Mouse (Mus musculus): Measurements from ENCODE around the gene Wdr27. TPM values are rescaled to one million over a fixed set of nuclear protein-coding genes. Genes with fewer than 3 reads are reported as not detected.
"Not testable (repeated sequence)": the region's sequence is repeated elsewhere in the genome, so short reads cannot be mapped to it uniquely, and the experiment has no call there.

Wdr27 gene
- polyA plus RNA-seq, 1 experiment from 2014 or later: 2.0 TPM

- 63% methylated on average over 6 of the region's 6 CpGs for WGBS
- not testable (repeated sequence) for ATAC-seq (replicated peaks; ENCODE audit: low FRiP score); DNase-seq (ENCODE audit: low spot score); H3K27ac ChIP-seq (ENCODE audit: low read depth, low read length); H3K27me3 ChIP-seq (replicated peaks; ENCODE audit: control insufficient read depth, insufficient read depth, low read length); H3K9ac ChIP-seq (ENCODE audit: low read depth, low read length); H3K9me3 ChIP-seq (ENCODE audit: control insufficient read depth, low read length); H3K4me1 ChIP-seq (replicated peaks; ENCODE audit: control insufficient read depth, insufficient read depth, low read length)
- peak overlapping the region; percentile 84 for H3K4me2 ChIP-seq
- H3K4me3 ChIP-seq (ENCODE audit: low read depth, low read length): peak overlapping the region; percentile 81
- H3K36me3 ChIP-seq (ENCODE audit: control insufficient read depth, insufficient read depth, low read length): peaks cover 11% of the 10 kb centered on the region; the same call in 1 of the 2 replicates
These were observed 777 bp downstream of the Wdr27 start for GRCm38 (mm10) chr17:14942181-14942580.

- DNase-seq (ENCODE audit: low spot score): no peak
- no peak overlapping the region for H3K9ac ChIP-seq (ENCODE audit: low read depth, low read length)
- H3K4me2 ChIP-seq: no peak overlapping the region
- no peak overlapping the region for H3K4me3 ChIP-seq (ENCODE audit: low read depth, low read length)
- no peaks in the 10 kb centered on the region for H3K27me3 ChIP-seq (replicated peaks; ENCODE audit: control insufficient read depth, insufficient read depth, low read length)
- WGBS: 60% methylated on average over 5 of the region's 5 CpGs
- no peak overlapping the region for H3K27ac ChIP-seq (ENCODE audit: low read depth, low read length)
- H3K36me3 ChIP-seq (ENCODE audit: control insufficient read depth, insufficient read depth, low read length): no peaks in the 10 kb centered on the region
- H3K9me3 ChIP-seq (ENCODE audit: control insufficient read depth, low read length): no peaks in the 10 kb centered on the region
- no peak for ATAC-seq (replicated peaks; ENCODE audit: low FRiP score)
- H3K4me1 ChIP-seq (replicated peaks; ENCODE audit: control insufficient read depth, insufficient read depth, low read length): no peaks in the 10 kb centered on the region
These were observed 6.9 kb downstream of the Wdr27 start for GRCm38 (mm10) chr17:14935841-14936605.

- H3K4me1 ChIP-seq (replicated peaks; ENCODE audit: control insufficient read depth, insufficient read depth, low read length); H3K27ac ChIP-seq (ENCODE audit: low read depth, low read length); H3K4me2 ChIP-seq; ATAC-seq (replicated peaks; ENCODE audit: low FRiP score); H3K4me3 ChIP-seq (ENCODE audit: low read depth, low read length); H3K9me3 ChIP-seq (ENCODE audit: control insufficient read depth, low read length); H3K27me3 ChIP-seq (replicated peaks; ENCODE audit: control insufficient read depth, insufficient read depth, low read length); H3K9ac ChIP-seq (ENCODE audit: low read depth, low read length); H3K36me3 ChIP-seq (ENCODE audit: control insufficient read depth, insufficient read depth, low read length); DNase-seq (ENCODE audit: low spot score): not testable (repeated sequence)
- WGBS: 78% methylated on average over 13 of the region's 14 CpGs
These were observed 7.7 kb downstream of the Wdr27 start for GRCm38 (mm10) chr17:14935280-14935679.

- Histone ChIP-seq H3K4me1 (replicated peaks; ENCODE audit: control insufficient read depth, insufficient read depth, low read length) (no peaks in the 10 kb centered on the region), H3K4me2 (no peak overlapping the region), H3K4me3 (ENCODE audit: low read depth, low read length) (no peak overlapping the region), H3K36me3 (ENCODE audit: control insufficient read depth, insufficient read depth, low read length) (no peaks in the 10 kb centered on the region), H3K27me3 (replicated peaks; ENCODE audit: control insufficient read depth, insufficient read depth, low read length) (no peaks in the 10 kb centered on the region), H3K27ac (ENCODE audit: low read depth, low read length) (no peak overlapping the region), H3K9ac (ENCODE audit: low read depth, low read length) (no peak overlapping the region), H3K9me3 (ENCODE audit: control insufficient read depth, low read length) (no peaks in the 10 kb centered on the region)
- no peak for ATAC-seq (replicated peaks; ENCODE audit: low FRiP score)
- WGBS: 65% methylated on average over 5 of the region's 5 CpGs
- no peak for DNase-seq (ENCODE audit: low spot score)
These were observed 11.5 kb downstream of the Wdr27 start for GRCm38 (mm10) chr17:14931469-14931868.

- Histone ChIP-seq H3K4me1 (replicated peaks; ENCODE audit: control insufficient read depth, insufficient read depth, low read length) (no peaks in the 10 kb centered on the region), H3K27ac (ENCODE audit: low read depth, low read length) (no peak overlapping the region), H3K36me3 (ENCODE audit: control insufficient read depth, insufficient read depth, low read length) (no peaks in the 10 kb centered on the region), H3K4me3 (ENCODE audit: low read depth, low read length) (no peak overlapping the region), H3K4me2 (no peak overlapping the region), H3K27me3 (replicated peaks; ENCODE audit: control insufficient read depth, insufficient read depth, low read length) (no peaks in the 10 kb centered on the region), H3K9ac (ENCODE audit: low read depth, low read length) (no peak overlapping the region), H3K9me3 (ENCODE audit: control insufficient read depth, low read length) (no peaks in the 10 kb centered on the region)
- DNase-seq (ENCODE audit: low spot score) (no peak), ATAC-seq (replicated peaks; ENCODE audit: low FRiP score) (no peak)
- WGBS: 49% methylated on average over 7 of the region's 7 CpGs
These were observed 12.3 kb downstream of the Wdr27 start for GRCm38 (mm10) chr17:14930697-14931096.

GRCm38 (mm10) chr17:14928631-14929030, 14.3 kb downstream of the Wdr27 start:
- no peaks in the 10 kb centered on the region for H3K4me1 ChIP-seq (replicated peaks; ENCODE audit: control insufficient read depth, insufficient read depth, low read length)

GRCm38 (mm10) chr17:14927644-14928218, 15.2 kb downstream of the Wdr27 start:
- H3K27ac ChIP-seq (ENCODE audit: low read depth, low read length): no peak overlapping the region
- 74% methylated on average over 8 of the region's 8 CpGs for WGBS
- H3K4me3 ChIP-seq (ENCODE audit: low read depth, low read length): no peak overlapping the region
- H3K4me1 ChIP-seq (replicated peaks; ENCODE audit: control insufficient read depth, insufficient read depth, low read length): no peaks in the 10 kb centered on the region
- H3K36me3 ChIP-seq (ENCODE audit: control insufficient read depth, insufficient read depth, low read length): no peaks in the 10 kb centered on the region
- ATAC-seq (replicated peaks; ENCODE audit: low FRiP score) (no peak), DNase-seq (ENCODE audit: low spot score) (no peak)
- no peak overlapping the region for H3K9ac ChIP-seq (ENCODE audit: low read depth, low read length)
- no peaks in the 10 kb centered on the region for H3K27me3 ChIP-seq (replicated peaks; ENCODE audit: control insufficient read depth, insufficient read depth, low read length)
- H3K4me2 ChIP-seq: no peak overlapping the region
- no peaks in the 10 kb centered on the region for H3K9me3 ChIP-seq (ENCODE audit: control insufficient read depth, low read length)

More at GRCm38 (mm10) chr17:14928631-14929030, 14.3 kb downstream of the Wdr27 start:
- no peaks in the 10 kb centered on the region for H3K27me3 ChIP-seq (replicated peaks; ENCODE audit: control insufficient read depth, insufficient read depth, low read length)
- DNase-seq (ENCODE audit: low spot score) (no peak), ATAC-seq (replicated peaks; ENCODE audit: low FRiP score) (no peak)
- no peaks in the 10 kb centered on the region for H3K36me3 ChIP-seq (ENCODE audit: control insufficient read depth, insufficient read depth, low read length)
- WGBS: 73% methylated on average over 5 of the region's 5 CpGs
- H3K4me2 ChIP-seq: no peak overlapping the region
- H3K4me3 ChIP-seq (ENCODE audit: low read depth, low read length): no peak overlapping the region
- H3K27ac ChIP-seq (ENCODE audit: low read depth, low read length): no peak overlapping the region
- no peaks in the 10 kb centered on the region for H3K9me3 ChIP-seq (ENCODE audit: control insufficient read depth, low read length)
- no peak overlapping the region for H3K9ac ChIP-seq (ENCODE audit: low read depth, low read length)

GRCm38 (mm10) chr17:14921582-14921981, 21.4 kb downstream of the Wdr27 start:
- no peak overlapping the region for H3K27ac ChIP-seq (ENCODE audit: low read depth, low read length)
- no peak overlapping the region for H3K4me2 ChIP-seq
- no peaks in the 10 kb centered on the region for H3K36me3 ChIP-seq (ENCODE audit: control insufficient read depth, insufficient read depth, low read length)
- H3K4me1 ChIP-seq (replicated peaks; ENCODE audit: control insufficient read depth, insufficient read depth, low read length): no peaks in the 10 kb centered on the region
- H3K4me3 ChIP-seq (ENCODE audit: low read depth, low read length): no peak overlapping the region
- WGBS: 49% methylated on average over 6 of the region's 6 CpGs
- DNase-seq (ENCODE audit: low spot score) (no peak), ATAC-seq (replicated peaks; ENCODE audit: low FRiP score) (no peak)
- no peak overlapping the region for H3K9ac ChIP-seq (ENCODE audit: low read depth, low read length)
- H3K9me3 ChIP-seq (ENCODE audit: control insufficient read depth, low read length): no peaks in the 10 kb centered on the region
- H3K27me3 ChIP-seq (replicated peaks; ENCODE audit: control insufficient read depth, insufficient read depth, low read length): no peaks in the 10 kb centered on the region

- H3K9ac ChIP-seq (ENCODE audit: low read depth, low read length): no peak overlapping the region
- no peaks in the 10 kb centered on the region for H3K4me1 ChIP-seq (replicated peaks; ENCODE audit: control insufficient read depth, insufficient read depth, low read length)
- no peak overlapping the region for H3K4me2 ChIP-seq
- WGBS: 90% methylated on average over 8 of the region's 8 CpGs
- no peaks in the 10 kb centered on the region for H3K27me3 ChIP-seq (replicated peaks; ENCODE audit: control insufficient read depth, insufficient read depth, low read length)
- no peaks in the 10 kb centered on the region for H3K36me3 ChIP-seq (ENCODE audit: control insufficient read depth, insufficient read depth, low read length)
- peak; percentile 22 for DNase-seq (ENCODE audit: low spot score)
- ATAC-seq (replicated peaks; ENCODE audit: low FRiP score): no peak
- H3K27ac ChIP-seq (ENCODE audit: low read depth, low read length): no peak overlapping the region
- H3K4me3 ChIP-seq (ENCODE audit: low read depth, low read length): no peak overlapping the region
- H3K9me3 ChIP-seq (ENCODE audit: control insufficient read depth, low read length): no peaks in the 10 kb centered on the region
These were observed 25.1 kb downstream of the Wdr27 start for GRCm38 (mm10) chr17:14917866-14918265.
